Mouse (Mus musculus): ENCODE measurements around the gene Kif16b. TPM values are rescaled to one million over a fixed set of nuclear protein-coding genes. Genes with fewer than 3 reads are reported as not detected.

The Kif16b gene
- polyA plus RNA-seq, 1 experiment from 2014 or later = 6.4 TPM

GRCm38 (mm10) chr2:142876636-142877035 is 24.7 kb downstream of the Kif16b start:
- Histone ChIP-seq H3K9me3 (ENCODE audit: low read length) (no peaks in the 10 kb centered on the region), H3K4me3 (ENCODE audit: low read depth, low read length) (no peak overlapping the region), H3K27ac (ENCODE audit: low read length) (no peak overlapping the region), H3K4me2 (replicated peaks; ENCODE audit: low read depth, low read length) (no peak overlapping the region), H3K36me3 (ENCODE audit: insufficient read depth, low read length) (no peaks in the 10 kb centered on the region), H3K27me3 (replicated peaks; ENCODE audit: insufficient read depth, low read length) (no peaks in the 10 kb centered on the region), H3K4me1 (ENCODE audit: insufficient read depth, low read depth, low read length) (no peaks in the 10 kb centered on the region), H3K9ac (replicated peaks; ENCODE audit: low read depth) (no peak overlapping the region)
- no peak for ATAC-seq
- 55% methylated on average over 2 of the region's 2 CpGs for WGBS
- no peak for DNase-seq (ENCODE audit: low spot score)
- TF ChIP-seq EP300 (IDR thresholded peaks at IDR 0.05) = no peak
- no peak for TF ChIP-seq CTCF (IDR thresholded peaks at IDR 0.05)

GRCm38 (mm10) chr2:142875936-142876335 is 25.4 kb downstream of the Kif16b start:
- Histone ChIP-seq H3K9ac (replicated peaks; ENCODE audit: low read depth) (no peak overlapping the region), H3K9me3 (ENCODE audit: low read length) (no peaks in the 10 kb centered on the region), H3K27me3 (replicated peaks; ENCODE audit: insufficient read depth, low read length) (no peaks in the 10 kb centered on the region), H3K4me1 (ENCODE audit: insufficient read depth, low read depth, low read length) (no peaks in the 10 kb centered on the region), H3K4me3 (ENCODE audit: low read depth, low read length) (no peak overlapping the region), H3K4me2 (replicated peaks; ENCODE audit: low read depth, low read length) (no peak overlapping the region), H3K27ac (ENCODE audit: low read length) (no peak overlapping the region), H3K36me3 (ENCODE audit: insufficient read depth, low read length) (no peaks in the 10 kb centered on the region)
- no peak for DNase-seq (ENCODE audit: low spot score)
- ATAC-seq = no peak
- WGBS = 61% methylated on average over 4 of the region's 4 CpGs
- TF ChIP-seq EP300 (IDR thresholded peaks at IDR 0.05) (no peak), CTCF (IDR thresholded peaks at IDR 0.05) (no peak)

- Histone ChIP-seq H3K9ac (replicated peaks; ENCODE audit: low read depth) (no peak overlapping the region), H3K27me3 (replicated peaks; ENCODE audit: insufficient read depth, low read length) (no peaks in the 10 kb centered on the region), H3K4me1 (ENCODE audit: insufficient read depth, low read depth, low read length) (no peaks in the 10 kb centered on the region), H3K4me2 (replicated peaks; ENCODE audit: low read depth, low read length) (no peak overlapping the region), H3K36me3 (ENCODE audit: insufficient read depth, low read length) (no peaks in the 10 kb centered on the region), H3K9me3 (ENCODE audit: low read length) (no peaks in the 10 kb centered on the region), H3K4me3 (ENCODE audit: low read depth, low read length) (no peak overlapping the region), H3K27ac (ENCODE audit: low read length) (no peak overlapping the region)
- no peak for ATAC-seq
- TF ChIP-seq CTCF (IDR thresholded peaks at IDR 0.05) (no peak), EP300 (IDR thresholded peaks at IDR 0.05) (no peak)
- 73% methylated on average over 2 of the region's 2 CpGs for WGBS
- DNase-seq (ENCODE audit: low spot score) = peak; percentile 16
These were observed 26.8 kb downstream of the Kif16b start for GRCm38 (mm10) chr2:142874562-142874961.

- no peaks in the 10 kb centered on the region for H3K9me3 ChIP-seq (ENCODE audit: low read length)
- H3K4me3 ChIP-seq (ENCODE audit: low read depth, low read length) = no peak overlapping the region
- no peaks in the 10 kb centered on the region for H3K36me3 ChIP-seq (ENCODE audit: insufficient read depth, low read length)
- ATAC-seq (no peak), DNase-seq (ENCODE audit: low spot score) (no peak)
- H3K4me1 ChIP-seq (ENCODE audit: insufficient read depth, low read depth, low read length) = no peaks in the 10 kb centered on the region
- no peaks in the 10 kb centered on the region for H3K27me3 ChIP-seq (replicated peaks; ENCODE audit: insufficient read depth, low read length)
- no peak overlapping the region for H3K27ac ChIP-seq (ENCODE audit: low read length)
- no peak overlapping the region for H3K4me2 ChIP-seq (replicated peaks; ENCODE audit: low read depth, low read length)
- no peak for TF ChIP-seq CTCF (IDR thresholded peaks at IDR 0.05)
- TF ChIP-seq EP300 (IDR thresholded peaks at IDR 0.05) = no peak
- H3K9ac ChIP-seq (replicated peaks; ENCODE audit: low read depth) = no peak overlapping the region
- WGBS = 72% methylated on average over 8 of the region's 8 CpGs
These were observed 31.3 kb downstream of the Kif16b start for GRCm38 (mm10) chr2:142870055-142870454.

GRCm38 (mm10) chr2:142867481-142867880 is 33.9 kb downstream of the Kif16b start:
- no peak overlapping the region for H3K4me2 ChIP-seq (replicated peaks; ENCODE audit: low read depth, low read length)
- no peaks in the 10 kb centered on the region for H3K36me3 ChIP-seq (ENCODE audit: insufficient read depth, low read length)
- H3K9me3 ChIP-seq (ENCODE audit: low read length) = no peaks in the 10 kb centered on the region
- no peak overlapping the region for H3K27ac ChIP-seq (ENCODE audit: low read length)
- no peak; the same call in 1 of the 2 replicates for TF ChIP-seq EP300 (IDR thresholded peaks at IDR 0.05)
- no peak for TF ChIP-seq CTCF (IDR thresholded peaks at IDR 0.05)
- ATAC-seq = peak; percentile 94
- H3K9ac ChIP-seq (replicated peaks; ENCODE audit: low read depth) = no peak overlapping the region
- no peaks in the 10 kb centered on the region for H3K4me1 ChIP-seq (ENCODE audit: insufficient read depth, low read depth, low read length)
- no peaks in the 10 kb centered on the region for H3K27me3 ChIP-seq (replicated peaks; ENCODE audit: insufficient read depth, low read length)
- H3K4me3 ChIP-seq (ENCODE audit: low read depth, low read length) = no peak overlapping the region
- DNase-seq (ENCODE audit: low spot score) = peak; percentile 82
- 51% methylated on average over 2 of the region's 2 CpGs for WGBS

GRCm38 (mm10) chr2:142860994-142861393 is 40.3 kb downstream of the Kif16b start:
- H3K4me1 ChIP-seq (ENCODE audit: insufficient read depth, low read depth, low read length) = no peaks in the 10 kb centered on the region
- H3K4me2 ChIP-seq (replicated peaks; ENCODE audit: low read depth, low read length) = no peak overlapping the region
- no peaks in the 10 kb centered on the region for H3K36me3 ChIP-seq (ENCODE audit: insufficient read depth, low read length)
- no peak overlapping the region for H3K4me3 ChIP-seq (ENCODE audit: low read depth, low read length)
- DNase-seq (ENCODE audit: low spot score) (no peak), ATAC-seq (no peak)
- 83% methylated on average over 6 of the region's 6 CpGs for WGBS
- H3K9me3 ChIP-seq (ENCODE audit: low read length) = no peaks in the 10 kb centered on the region
- TF ChIP-seq CTCF (IDR thresholded peaks at IDR 0.05) = no peak
- TF ChIP-seq EP300 (IDR thresholded peaks at IDR 0.05) = no peak
- H3K27me3 ChIP-seq (replicated peaks; ENCODE audit: insufficient read depth, low read length) = no peaks in the 10 kb centered on the region
- H3K9ac ChIP-seq (replicated peaks; ENCODE audit: low read depth) = no peak overlapping the region
- H3K27ac ChIP-seq (ENCODE audit: low read length) = no peak overlapping the region

- peak; percentile 83 for DNase-seq (ENCODE audit: low spot score)
- Histone ChIP-seq H3K36me3 (ENCODE audit: insufficient read depth, low read length) (no peaks in the 10 kb centered on the region), H3K9ac (replicated peaks; ENCODE audit: low read depth) (no peak overlapping the region), H3K4me3 (ENCODE audit: low read depth, low read length) (no peak overlapping the region), H3K9me3 (ENCODE audit: low read length) (no peaks in the 10 kb centered on the region), H3K4me2 (replicated peaks; ENCODE audit: low read depth, low read length) (no peak overlapping the region), H3K4me1 (ENCODE audit: insufficient read depth, low read depth, low read length) (no peaks in the 10 kb centered on the region), H3K27ac (ENCODE audit: low read length) (no peak overlapping the region), H3K27me3 (replicated peaks; ENCODE audit: insufficient read depth, low read length) (no peaks in the 10 kb centered on the region)
- peak; percentile 95 for TF ChIP-seq CTCF (IDR thresholded peaks at IDR 0.05)
- TF ChIP-seq EP300 (IDR thresholded peaks at IDR 0.05) = no peak
- ATAC-seq = peak; percentile 62
- WGBS = 44% methylated on average over 4 of the region's 4 CpGs
These were observed 41.9 kb downstream of the Kif16b start for GRCm38 (mm10) chr2:142859452-142859851.

All from lung, postnatal 0 days (tissue).